Mouse (Mus musculus) olfactory bulb, adult 2 months (tissue): ENCODE measurements at regions not wholly inside any gene's neighbourhood (a gene's known extent, or its start where the extent isn't known, plus 50 kb on each side); places are given as distances from the start of the nearest gene placed in this dataset.

ENCODE experiments used
- H3K27ac ChIP-seq: fragments of 200-500 bp; 2 replicates; pipeline ENCODE4 v1.5.1; 2012; ENCODE audit warnings: low read depth, low read length; ENCODE audit not compliant: insufficient read depth
- H3K4me1 ChIP-seq: fragments of 200-500 bp; 2 replicates; pipeline ENCODE4 v1.6.1; 2012; ENCODE audit warnings: low read length; ENCODE audit not compliant: control insufficient read depth, insufficient read depth
- H3K4me3 ChIP-seq: fragments of 200-500 bp; 2 replicates; pipeline ENCODE4 v1.5.1; 2012; ENCODE audit warnings: mild to moderate bottlenecking, low read depth, low read length, moderate library complexity; ENCODE audit not compliant: insufficient read depth
- CTCF ChIP-seq: fragments of 200-500 bp; IDR thresholded peaks from 2 replicates; pipeline ENCODE4 v1.5.1; 2012; ENCODE audit warnings: low read depth, mild to moderate bottlenecking, low read length, moderate library complexity; ENCODE audit not compliant: insufficient read depth
- POLR2A ChIP-seq: fragments of 200-500 bp; IDR thresholded peaks from 2 replicates; pipeline ENCODE4 v1.6.1; 2012; ENCODE audit warnings: mild to moderate bottlenecking, low read depth, low read length, moderate library complexity; ENCODE audit not compliant: insufficient read depth
- WGBS: fragments of 180-500 bp; shearing (Covaris S2); methylation state at CpG from one replicate; pipeline ENCODE4 v1.1.7; 2018; 5-methylcytosine and 5-hydroxymethylcytosine counted together

DNA sequence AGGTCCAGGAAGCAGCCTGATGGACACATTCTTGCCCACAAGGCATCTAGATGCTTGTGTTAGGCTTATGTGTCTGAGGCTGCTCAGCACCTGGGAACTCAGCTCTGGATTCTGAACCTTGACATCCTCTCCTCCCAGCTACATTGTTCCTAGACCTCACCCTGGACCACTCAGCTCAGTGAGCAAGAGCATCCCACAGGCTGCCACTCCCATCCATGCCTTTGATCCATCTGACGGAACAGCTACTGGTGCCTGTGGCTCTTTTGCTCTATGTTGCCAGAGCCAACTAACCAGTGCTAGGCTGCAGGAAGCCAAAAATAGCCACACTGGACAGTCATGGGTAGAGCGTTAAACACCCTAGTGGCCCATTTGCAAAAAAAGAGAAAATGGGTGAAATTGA is 374.8 kb downstream of the Cd83 start:
- 92% methylated on average over 2 of the region's 2 CpGs for WGBS

DNA sequence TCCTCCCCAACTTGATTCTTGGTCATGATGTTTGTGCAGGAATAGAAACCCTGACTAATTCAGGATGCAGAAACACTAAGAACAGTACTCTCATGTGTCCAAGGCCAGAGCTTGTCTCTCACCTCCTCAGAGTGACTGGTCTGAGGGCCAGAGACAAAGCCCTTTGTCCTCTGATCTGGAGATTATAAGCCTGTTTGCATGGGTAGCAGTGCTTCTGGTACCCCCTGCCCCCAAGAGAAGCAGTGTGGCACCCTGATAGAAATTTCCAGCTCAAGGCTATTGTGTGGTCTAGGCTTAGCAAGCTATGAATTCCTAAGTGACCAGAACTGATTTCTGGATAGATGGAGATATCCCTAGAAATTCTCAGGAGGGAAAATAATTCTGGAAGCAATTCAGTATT is 380.2 kb downstream of the Cd83 start:
- H3K4me1 ChIP-seq: no peaks in the 10 kb centered on the region
- no peak overlapping the region for H3K27ac ChIP-seq
- no peak overlapping the region for H3K4me3 ChIP-seq
- no peak for TF ChIP-seq CTCF
- TF ChIP-seq POLR2A: no peak

More for the DNA sequence above, 374.8 kb downstream of the Cd83 start:
- no peak overlapping the region for H3K4me3 ChIP-seq
- H3K27ac ChIP-seq: no peak overlapping the region
- TF ChIP-seq POLR2A: no peak
- TF ChIP-seq CTCF: no peak
- H3K4me1 ChIP-seq: no peaks in the 10 kb centered on the region

DNA sequence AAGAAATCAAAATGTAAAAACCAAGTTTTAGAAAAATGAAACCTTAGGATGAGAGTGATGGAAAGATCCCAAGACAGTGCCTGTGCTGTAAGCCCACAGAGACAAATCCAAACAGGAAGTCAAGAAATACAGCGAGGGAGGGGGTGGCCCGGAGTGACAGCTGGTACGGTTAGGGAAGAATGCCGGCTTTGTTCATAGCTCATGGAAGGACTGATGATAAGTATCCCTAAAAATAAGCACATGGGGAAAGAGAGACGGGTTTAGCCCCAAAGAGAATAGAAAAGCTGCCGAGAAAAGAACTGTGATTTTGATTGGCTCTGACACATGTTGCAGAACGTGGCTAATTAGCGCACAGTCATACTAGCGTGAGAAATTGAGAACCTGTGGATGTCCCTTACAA is 382.6 kb downstream of the Cd83 start:
- Histone ChIP-seq H3K4me1 (no peaks in the 10 kb centered on the region), H3K27ac (no peak overlapping the region), H3K4me3 (no peak overlapping the region)
- 62% methylated on average over 9 of the region's 9 CpGs for WGBS
- TF ChIP-seq CTCF (no peak), POLR2A (no peak)

DNA sequence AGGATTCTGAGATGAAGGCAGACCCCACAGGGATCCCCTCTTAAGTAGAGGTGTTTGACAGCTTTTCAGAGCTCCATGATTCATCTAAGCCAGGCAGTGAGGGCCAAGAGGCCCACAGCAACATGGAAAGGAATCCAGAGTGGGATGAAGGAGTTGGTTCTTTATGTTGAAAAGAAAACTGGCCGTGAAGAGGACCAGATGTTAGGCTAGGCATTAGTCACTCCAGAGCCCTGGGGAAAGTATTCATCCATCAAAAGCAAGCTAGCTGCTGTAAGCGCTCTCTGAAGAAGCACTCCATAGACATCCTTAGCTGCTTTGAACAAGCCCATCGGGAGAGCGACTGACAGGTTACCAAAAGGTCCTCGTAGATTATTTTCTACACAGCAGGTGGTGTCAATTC is 383.6 kb downstream of the Cd83 start:
- WGBS: 89% methylated on average over 5 of the region's 5 CpGs

DNA sequence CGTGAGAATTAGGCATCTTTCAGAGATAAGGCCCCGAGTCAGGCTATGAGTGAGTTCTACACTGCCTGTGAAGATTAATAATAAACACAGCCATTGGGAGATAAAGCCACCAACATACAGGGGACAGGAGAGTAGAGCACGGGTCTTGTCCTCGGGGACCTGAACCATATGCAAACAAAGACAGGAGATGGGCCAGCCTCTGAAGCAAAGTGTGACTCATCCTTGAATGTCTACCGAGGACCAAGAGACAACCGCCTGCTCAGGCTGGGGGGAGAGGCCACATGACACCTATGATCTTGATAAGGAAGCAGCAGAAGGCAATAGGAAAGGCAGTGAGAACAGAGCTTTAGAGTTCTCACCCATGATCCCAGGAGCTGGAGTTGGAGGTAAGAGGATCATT is 387.1 kb downstream of the Cd83 start:
- no peak for TF ChIP-seq POLR2A
- TF ChIP-seq CTCF: no peak
- H3K4me3 ChIP-seq: no peak overlapping the region
- H3K27ac ChIP-seq: no peak overlapping the region
- WGBS: 62% methylated on average over 6 of the region's 6 CpGs
- no peaks in the 10 kb centered on the region for H3K4me1 ChIP-seq

More for the DNA sequence above, 383.6 kb downstream of the Cd83 start:
- TF ChIP-seq POLR2A (no peak), CTCF (no peak)
- Histone ChIP-seq H3K4me1 (no peaks in the 10 kb centered on the region), H3K4me3 (no peak overlapping the region), H3K27ac (no peak overlapping the region)

DNA sequence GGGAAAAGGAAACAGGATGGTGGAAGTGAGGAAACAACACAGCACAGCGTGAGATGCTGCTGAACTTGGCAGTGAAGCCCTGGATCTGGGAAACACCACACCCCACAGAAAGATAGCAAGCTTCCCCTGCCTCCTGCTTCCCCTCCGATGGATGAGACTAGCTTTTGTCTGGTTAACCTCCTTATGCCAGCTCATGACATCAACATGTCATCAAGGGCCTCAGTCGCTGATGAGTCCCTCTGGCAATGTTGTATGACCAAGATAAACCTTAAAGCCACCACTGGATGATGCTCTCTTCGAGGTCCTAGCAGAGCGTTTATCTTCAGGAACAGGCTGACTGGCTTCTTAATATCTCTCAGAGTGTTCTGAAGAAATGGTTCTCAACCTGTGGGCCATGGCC is 388.1 kb downstream of the Cd83 start:
- TF ChIP-seq CTCF: no peak
- TF ChIP-seq POLR2A: no peak
- Histone ChIP-seq H3K27ac (no peak overlapping the region), H3K4me1 (no peaks in the 10 kb centered on the region), H3K4me3 (no peak overlapping the region)
- 82% methylated on average over 5 of the region's 5 CpGs for WGBS

DNA sequence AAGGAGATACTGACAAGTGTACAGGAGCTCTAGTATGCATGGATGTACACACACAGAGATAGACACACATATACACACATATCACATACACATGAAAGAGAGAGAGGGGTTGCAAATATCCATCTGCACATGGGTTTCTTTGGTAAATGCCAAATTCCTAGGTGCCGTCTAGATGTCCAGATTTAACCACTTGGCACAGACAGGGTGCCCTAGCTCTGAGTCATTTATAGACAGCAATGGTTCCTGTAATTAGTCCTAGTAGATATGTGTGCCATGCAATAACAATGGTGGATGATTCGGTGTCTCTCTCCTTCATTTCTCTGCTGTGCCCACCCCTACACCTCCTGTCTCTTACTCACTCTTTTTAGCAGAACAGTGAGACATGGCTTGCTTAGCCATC is 389.7 kb downstream of the Cd83 start:
- no peak overlapping the region for H3K27ac ChIP-seq
- WGBS: 78% methylated on average over 2 of the region's 2 CpGs
- H3K4me1 ChIP-seq: no peaks in the 10 kb centered on the region
- TF ChIP-seq CTCF (no peak), POLR2A (no peak)
- H3K4me3 ChIP-seq: no peak overlapping the region

DNA sequence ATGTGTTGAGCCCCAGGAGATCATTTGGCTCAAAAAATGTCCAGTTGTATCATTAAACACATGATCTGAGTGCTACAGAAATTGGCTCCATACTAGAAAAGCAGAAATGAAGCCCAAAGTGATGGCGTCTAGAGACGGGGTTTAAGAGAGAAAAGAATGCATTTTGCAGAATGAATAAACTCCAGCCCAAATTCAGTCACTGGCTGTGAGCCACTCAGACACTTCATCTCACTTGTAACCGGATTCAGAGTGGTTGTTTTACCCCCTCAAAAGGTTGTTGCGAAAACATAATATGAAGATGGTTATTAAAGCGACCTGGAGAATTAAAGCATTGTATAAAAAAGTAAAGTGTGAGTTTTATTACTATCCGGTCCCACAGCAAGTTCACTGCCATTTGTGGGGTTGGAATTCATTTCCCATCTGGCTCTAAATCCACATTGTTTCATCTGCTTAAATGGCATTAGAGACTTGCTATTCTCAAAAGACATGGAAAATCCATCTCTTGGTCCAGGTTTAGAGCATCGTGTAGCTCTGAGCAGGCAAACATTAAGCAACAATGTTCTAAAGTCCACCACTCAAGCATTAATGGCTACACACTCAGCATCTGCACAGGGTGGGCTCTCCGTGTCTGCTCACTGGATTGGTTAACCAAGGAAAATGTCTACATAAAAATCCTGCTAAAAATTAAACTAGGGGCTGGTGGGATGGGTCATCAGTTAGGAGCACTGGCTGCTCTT is 390.9 kb downstream of the Cd83 start:
- no peak overlapping the region for H3K4me3 ChIP-seq
- H3K4me1 ChIP-seq: no peaks in the 10 kb centered on the region
- H3K27ac ChIP-seq: no peak overlapping the region
- no peak for TF ChIP-seq CTCF
- TF ChIP-seq POLR2A: no peak
- WGBS: 82% methylated on average over 8 of the region's 8 CpGs

DNA sequence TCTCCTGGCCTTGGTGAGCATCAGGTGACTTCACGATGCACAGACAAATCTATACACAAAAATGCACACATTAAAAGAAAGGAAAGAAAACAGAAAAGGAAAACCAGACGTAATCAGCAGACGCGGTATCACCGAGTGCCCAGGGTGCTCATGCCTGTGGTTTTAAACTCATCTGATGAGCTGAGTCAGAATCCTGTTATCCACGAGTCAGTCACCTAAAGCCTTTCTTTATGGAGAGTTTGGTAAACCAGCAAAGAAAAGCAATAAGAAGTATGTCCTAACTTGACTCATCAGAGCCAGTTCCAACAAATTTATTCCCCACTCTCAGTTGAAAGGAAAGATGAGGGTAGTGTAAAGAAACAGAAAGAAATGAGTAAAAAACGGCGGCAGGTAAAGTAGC is 391.5 kb downstream of the Cd83 start:
- TF ChIP-seq POLR2A (no peak), CTCF (no peak)
- Histone ChIP-seq H3K4me1 (no peaks in the 10 kb centered on the region), H3K27ac (no peak overlapping the region), H3K4me3 (no peak overlapping the region)
- 95% methylated on average over 8 of the region's 8 CpGs for whole genome bisulfite sequencing

DNA sequence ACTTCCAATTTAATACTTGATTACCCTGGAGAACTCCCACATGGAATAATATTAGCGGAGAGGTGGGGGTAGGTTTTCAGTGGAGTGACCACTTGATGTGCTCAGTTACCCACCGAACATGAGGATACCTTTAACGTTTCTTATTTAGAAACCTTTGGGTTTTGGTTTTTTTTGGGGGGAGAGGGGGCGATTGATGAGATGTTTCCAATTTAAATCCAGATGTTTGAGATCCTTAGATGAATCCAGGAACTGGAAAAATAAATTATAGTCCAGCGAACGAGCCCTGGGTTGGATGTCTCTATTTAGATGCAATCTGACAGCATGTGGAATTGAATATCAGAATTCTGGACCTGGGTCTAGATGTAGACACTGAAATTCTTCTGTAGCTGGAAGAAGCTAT is 393.4 kb downstream of the Cd83 start:
- H3K27ac ChIP-seq: no peak overlapping the region
- H3K4me1 ChIP-seq: no peaks in the 10 kb centered on the region
- WGBS: 76% methylated on average over 6 of the region's 6 CpGs
- TF ChIP-seq CTCF (no peak), POLR2A (no peak)
- H3K4me3 ChIP-seq: no peak overlapping the region
